Mouse (Mus musculus): Measurements from ENCODE around the gene Mbd3.

GRCm38 (mm10) chr10:80343425-80343895 lies 55.9 kb downstream of the Mbd3 start:
- TF ChIP-seq POLR2A (IDR thresholded peaks at IDR 0.05; ENCODE audit: control insufficient read depth, extremely low read depth, insufficient read depth, low read length, poor library complexity) = no peak
- TF ChIP-seq CTCF (IDR thresholded peaks at IDR 0.05; ENCODE audit: borderline replicate concordance, control insufficient read depth, extremely low read depth, insufficient read depth, low read length, poor library complexity) = no peak

All from thymus, adult 2 months (tissue).